Mouse (Mus musculus) neural tube, embryonic 15.5 days (tissue): ENCODE data around the gene Lpar5. TPM values are rescaled to one million over a fixed set of nuclear protein-coding genes. Genes with fewer than 3 reads are reported as not detected.
"Not testable (repeated sequence)": the region's sequence is repeated elsewhere in the genome, so short reads cannot be mapped to it uniquely, and the experiment has no call there.

Experiments used
- ATAC-seq: fragments of 200-750 bp; cut with Nextera tagmentation; 2 replicates; pipeline ENCODE4 v1.8.0; 2017; ENCODE audit warnings: mild to moderate bottlenecking, moderate TSS enrichment, moderate library complexity; ENCODE audit not compliant: low FRiP score
- H3K27ac ChIP-seq: fragments of 300-500 bp; sonication (generic); replicated peaks from 2 replicates; pipeline ENCODE4 v1.5.1; 2015; ENCODE audit warnings: mild to moderate bottlenecking, inconsistent platforms
- H3K27me3 ChIP-seq: fragments of 300-500 bp; sonication (generic); replicated peaks from 2 replicates; pipeline ENCODE4 v1.6.1; 2015; ENCODE audit warnings: inconsistent platforms
- H3K36me3 ChIP-seq: fragments of 300-500 bp; sonication (generic); 2 replicates; pipeline ENCODE4 v1.6.1; 2015; ENCODE audit warnings: inconsistent platforms
- H3K4me1 ChIP-seq: fragments of 300-500 bp; sonication (generic); 2 replicates; pipeline ENCODE4 v1.6.1; 2015; ENCODE audit warnings: inconsistent platforms
- H3K4me2 ChIP-seq: fragments of 300-500 bp; sonication (generic); 2 replicates; pipeline ENCODE4 v1.6.1; 2015; ENCODE audit warnings: inconsistent platforms, mild to moderate bottlenecking, moderate library complexity
- H3K4me3 ChIP-seq: fragments of 300-500 bp; sonication (generic); replicated peaks from 2 replicates; pipeline ENCODE4 v1.5.1; 2015; ENCODE audit warnings: mild to moderate bottlenecking, inconsistent platforms
- H3K9ac ChIP-seq: fragments of 300-500 bp; sonication (generic); replicated peaks from 2 replicates; pipeline ENCODE4 v1.6.1; 2015; ENCODE audit warnings: mild to moderate bottlenecking, inconsistent platforms
- H3K9me3 ChIP-seq: fragments of 300-500 bp; sonication (generic); replicated peaks from 2 replicates; pipeline ENCODE4 v1.6.1; 2016; ENCODE audit warnings: inconsistent platforms
- WGBS: fragments of 180-500 bp; shearing (Covaris S2); methylation state at CpG from one replicate; pipeline ENCODE4 v1.1.7; 2015; ENCODE audit warnings: mixed read lengths; 5-methylcytosine and 5-hydroxymethylcytosine counted together
- polyA plus RNA-seq: library from polyadenylated mRNA; unstranded; fragments of >200 nt; fragmentation: Nextera tagmentation; extraction: Ambion mirVana; gene quantifications from 2 replicates; pipeline ENCODE4 v1.2.1, GENCODE M21; 2015

Gene Lpar5
- polyA plus RNA-seq = 1.0 and 1.2 TPM in 2 replicates

GRCm38 (mm10) chr6:125067571-125067995 lies at the start of gene Lpar5:
Gene Lpar5, plus strand, starts transcription at chr6:125067920.
- peaks cover 14% of the 10 kb centered on the region for H3K4me1 ChIP-seq
- no peak within 1 kb of the TSS for H3K4me3 ChIP-seq
- no peaks in the 10 kb centered on the region for H3K36me3 ChIP-seq
- ATAC-seq = no peak
- H3K4me2 ChIP-seq = no peak within 1 kb of the TSS
- no peaks in the 10 kb centered on the region for H3K9me3 ChIP-seq
- H3K27ac ChIP-seq = no peak within 1 kb of the TSS
- no peak within 1 kb of the TSS for H3K9ac ChIP-seq
- 58% methylated on average over 7 of the region's 8 CpGs for WGBS
- no peaks in the 10 kb centered on the region for H3K27me3 ChIP-seq

GRCm38 (mm10) chr6:125030532-125030931 lies 37.2 kb upstream of the Lpar5 start:
- H3K27me3 ChIP-seq, H3K4me2 ChIP-seq, H3K4me1 ChIP-seq, H3K9me3 ChIP-seq, ATAC-seq, H3K4me3 ChIP-seq, H3K27ac ChIP-seq, H3K9ac ChIP-seq: not testable (repeated sequence)
- 37% methylated on average over 8 of the region's 9 CpGs for WGBS
- peaks cover 58% of the 10 kb centered on the region for H3K36me3 ChIP-seq

DNA sequence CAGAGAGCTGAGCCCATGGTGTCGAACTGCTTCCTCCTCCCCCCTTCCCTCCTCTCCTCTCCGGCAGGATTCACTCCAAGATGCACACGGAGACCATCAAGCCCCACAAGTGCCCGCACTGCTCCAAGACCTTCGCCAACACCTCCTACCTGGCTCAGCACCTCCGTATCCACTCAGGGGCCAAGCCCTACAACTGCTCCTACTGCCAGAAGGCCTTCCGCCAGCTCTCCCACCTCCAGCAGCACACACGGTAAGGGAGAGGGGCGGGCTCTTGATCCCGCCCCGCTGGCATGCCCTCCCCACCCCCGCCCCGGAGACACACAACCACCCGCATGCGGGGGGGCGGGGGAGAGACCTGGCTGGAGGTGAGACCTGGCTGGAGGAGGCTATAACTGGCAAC lies 36.1 kb upstream of the Lpar5 start:
- Histone ChIP-seq H3K4me2 (no peak overlapping the region), H3K27ac (no peak overlapping the region), H3K4me1 (no peaks in the 10 kb centered on the region), H3K4me3 (no peak overlapping the region), H3K9ac (no peak overlapping the region), H3K9me3 (no peaks in the 10 kb centered on the region), H3K36me3 (peaks cover 64% of the 10 kb centered on the region), H3K27me3 (no peaks in the 10 kb centered on the region)
- WGBS = 93% methylated on average over 16 of the region's 16 CpGs
- ATAC-seq = peak; percentile 23; the same call in 1 of the 2 replicates

- H3K36me3 ChIP-seq = peaks cover 30% of the 10 kb centered on the region
- peaks cover 20% of the 10 kb centered on the region for H3K4me1 ChIP-seq
- H3K9ac ChIP-seq = no peak overlapping the region
- 93% methylated on average over 4 of the region's 4 CpGs for WGBS
- peak overlapping the region; percentile 72 for H3K27ac ChIP-seq
- no peaks in the 10 kb centered on the region for H3K9me3 ChIP-seq
- peak overlapping the region; percentile 80 for H3K4me2 ChIP-seq
- no peaks in the 10 kb centered on the region for H3K27me3 ChIP-seq
- no peak for ATAC-seq
- H3K4me3 ChIP-seq = peak overlapping the region; percentile 72
Measured at GRCm38 (mm10) chr6:125038666-125039065, 29.1 kb upstream of the Lpar5 start.

DNA sequence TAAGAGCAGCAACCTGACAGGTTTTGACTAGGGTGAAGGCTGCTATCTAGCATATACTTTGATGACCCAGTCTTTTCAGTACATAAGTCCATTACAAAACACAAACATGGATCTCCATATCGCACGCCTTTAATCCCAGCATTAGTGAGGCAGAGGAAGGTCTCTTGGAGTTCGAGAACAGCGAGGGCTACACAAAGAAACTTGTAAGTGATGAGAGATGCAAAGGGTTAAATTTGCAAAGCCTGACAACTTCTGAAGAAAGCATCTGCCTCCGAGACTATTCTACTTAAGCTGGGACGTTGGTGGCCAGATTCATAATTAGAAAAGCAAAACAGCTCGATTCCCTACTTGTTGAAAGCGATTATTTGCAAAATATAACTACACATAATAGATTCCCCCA lies 28.6 kb upstream of the Lpar5 start:
- H3K4me1 ChIP-seq = peaks cover 20% of the 10 kb centered on the region
- H3K4me3 ChIP-seq = peak overlapping the region; percentile 72
- no peak overlapping the region; the same call in 1 of the 2 replicates for H3K9ac ChIP-seq
- no peaks in the 10 kb centered on the region for H3K27me3 ChIP-seq
- H3K36me3 ChIP-seq = peaks cover 30% of the 10 kb centered on the region
- peak overlapping the region; percentile 72 for H3K27ac ChIP-seq
- peak overlapping the region; percentile 80 for H3K4me2 ChIP-seq
- 4% methylated on average over 8 of the region's 8 CpGs for WGBS
- peak; percentile 52 for ATAC-seq
- no peaks in the 10 kb centered on the region for H3K9me3 ChIP-seq

- Histone ChIP-seq H3K4me1 (peaks cover 20% of the 10 kb centered on the region), H3K27ac (peak within 1 kb of the TSS; percentile 79), H3K4me2 (peak within 1 kb of the TSS; percentile 80), H3K9me3 (no peaks in the 10 kb centered on the region), H3K9ac (peak within 1 kb of the TSS; percentile 73), H3K4me3 (peak within 1 kb of the TSS; percentile 72), H3K36me3 (peaks cover 33% of the 10 kb centered on the region), H3K27me3 (no peaks in the 10 kb centered on the region)
- under 1% methylated on average over 26 of the region's 26 CpGs for WGBS
- peak; percentile 97 for ATAC-seq
Measured at GRCm38 (mm10) chr6:125039533-125040153, 28.1 kb upstream of the Lpar5 start, which contains the start of gene Ing4. Gene Ing4, plus strand, starts transcription at chr6:125039760.

DNA sequence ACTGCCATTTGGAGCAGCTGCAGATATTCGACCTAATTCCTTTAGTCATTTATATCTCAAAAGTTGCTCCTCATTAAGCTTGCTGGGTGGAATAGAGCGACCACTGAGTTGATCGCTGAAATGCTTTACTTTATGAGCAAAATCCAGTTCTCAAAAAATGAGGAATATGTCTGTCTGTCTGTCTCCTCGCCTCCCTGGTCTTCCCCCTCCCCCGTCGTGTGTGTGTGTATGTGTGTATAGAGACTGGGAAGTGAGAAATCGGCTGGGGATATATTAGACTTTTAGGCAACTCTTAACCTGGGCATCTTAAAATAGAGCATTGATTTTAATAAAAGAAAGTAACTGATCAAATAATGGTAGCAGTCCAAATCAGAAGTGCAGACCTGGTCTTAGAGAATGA lies 27.5 kb upstream of the Lpar5 start:
- ATAC-seq = no peak
- Histone ChIP-seq H3K36me3 (peaks cover 33% of the 10 kb centered on the region), H3K4me2 (peak overlapping the region; percentile 80), H3K4me3 (peak overlapping the region; percentile 72), H3K27ac (peak overlapping the region; percentile 79), H3K27me3 (no peaks in the 10 kb centered on the region), H3K9me3 (no peaks in the 10 kb centered on the region), H3K9ac (peak overlapping the region; percentile 73), H3K4me1 (peaks cover 20% of the 10 kb centered on the region)
- 25% methylated on average over 7 of the region's 7 CpGs for WGBS

DNA sequence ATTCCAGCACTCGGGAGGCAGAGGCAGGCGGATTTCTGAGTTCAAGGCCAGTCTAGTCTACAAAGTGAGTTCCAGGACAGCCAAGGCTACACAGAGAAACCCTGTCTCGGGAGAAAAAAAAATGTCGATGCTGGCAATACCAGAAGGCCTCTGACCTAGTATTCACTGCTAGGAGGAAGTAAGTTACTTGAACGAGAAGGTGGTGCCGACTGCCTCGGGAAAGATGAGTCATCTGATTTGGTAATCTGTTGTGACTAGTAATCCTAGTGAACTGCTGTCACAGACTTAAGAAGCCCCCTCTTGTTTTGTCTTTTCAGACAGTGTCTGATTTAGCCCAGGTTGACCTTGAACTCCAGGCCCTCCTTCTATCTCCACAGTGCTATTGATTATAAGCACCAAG lies 26.7 kb upstream of the Lpar5 start:
- peaks cover 20% of the 10 kb centered on the region for H3K4me1 ChIP-seq
- no peaks in the 10 kb centered on the region for H3K27me3 ChIP-seq
- no peak for ATAC-seq
- H3K9ac ChIP-seq = no peak overlapping the region
- peaks cover 31% of the 10 kb centered on the region for H3K36me3 ChIP-seq
- H3K27ac ChIP-seq = no peak overlapping the region
- no peak overlapping the region for H3K4me3 ChIP-seq
- H3K9me3 ChIP-seq = no peaks in the 10 kb centered on the region
- no peak overlapping the region for H3K4me2 ChIP-seq
- WGBS = 89% methylated on average over 7 of the region's 7 CpGs

- H3K36me3 ChIP-seq = peaks cover 32% of the 10 kb centered on the region
Measured at GRCm38 (mm10) chr6:125042081-125042480, 25.6 kb upstream of the Lpar5 start.

DNA sequence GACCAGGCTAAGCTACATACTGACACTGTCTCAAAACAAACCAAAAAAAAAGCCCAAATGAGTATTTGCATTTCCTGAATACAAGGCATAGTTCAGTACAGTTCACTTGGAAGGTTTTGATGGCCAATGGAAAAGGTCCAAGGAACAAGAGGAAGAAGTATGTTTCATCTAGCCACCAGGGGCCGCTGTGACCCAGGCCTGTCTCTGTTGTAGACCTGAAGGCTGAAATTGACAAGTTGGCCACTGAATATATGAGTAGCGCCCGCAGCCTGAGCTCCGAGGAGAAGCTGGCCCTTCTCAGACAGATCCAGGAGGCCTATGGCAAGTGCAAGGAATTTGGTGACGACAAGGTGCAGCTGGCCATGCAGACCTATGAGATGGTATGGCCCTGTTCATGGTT lies 21.0 kb upstream of the Lpar5 start:
- 0 out of 2 replicates have a peak, but pooled peaks have one; percentile 19 for ATAC-seq
- Histone ChIP-seq H3K27me3 (no peaks in the 10 kb centered on the region), H3K27ac (no peak overlapping the region), H3K9me3 (no peaks in the 10 kb centered on the region), H3K4me2 (no peak overlapping the region), H3K36me3 (peaks cover 75% of the 10 kb centered on the region), H3K4me3 (no peak overlapping the region), H3K4me1 (no peaks in the 10 kb centered on the region; the same call in 1 of the 2 replicates), H3K9ac (no peak overlapping the region)
- 36% methylated on average over 5 of the region's 5 CpGs for WGBS

More at GRCm38 (mm10) chr6:125042081-125042480, 25.6 kb upstream of the Lpar5 start:
- Histone ChIP-seq H3K4me3 (no peak overlapping the region), H3K27me3 (no peaks in the 10 kb centered on the region), H3K9ac (no peak overlapping the region), H3K4me2 (no peak overlapping the region), H3K9me3 (no peaks in the 10 kb centered on the region), H3K4me1 (peaks cover 20% of the 10 kb centered on the region), H3K27ac (no peak overlapping the region)
- 94% methylated on average over 7 of the region's 7 CpGs for WGBS
- no peak for ATAC-seq

GRCm38 (mm10) chr6:125049678-125050077 lies 18.0 kb upstream of the Lpar5 start, which contains the start of gene Acrbp:
Gene Acrbp, plus strand, starts transcription at chr6:125049689.
- 41% methylated on average over 20 of the region's 20 CpGs for WGBS
- H3K36me3 ChIP-seq = peaks cover 88% of the 10 kb centered on the region

DNA sequence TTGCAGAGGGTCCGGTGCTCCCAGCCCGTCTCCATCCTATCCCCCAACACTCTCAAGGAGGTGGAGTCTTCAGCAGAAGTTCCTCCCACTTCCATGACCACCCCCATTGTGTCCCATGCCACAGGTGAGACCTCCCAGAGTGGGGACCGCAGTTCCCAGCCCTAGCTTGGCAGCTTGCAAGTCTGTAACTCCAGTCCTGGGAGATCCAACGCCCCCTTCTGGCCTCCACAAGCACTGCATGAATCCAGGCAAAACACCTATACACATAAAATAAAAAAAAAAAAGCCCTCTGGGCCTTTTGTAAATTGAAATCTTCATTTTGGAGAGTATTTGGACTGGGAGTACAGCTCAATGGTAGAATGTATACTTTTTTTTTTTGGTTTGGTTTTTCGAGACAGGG lies 16.5 kb upstream of the Lpar5 start:
- H3K4me3 ChIP-seq = no peak overlapping the region
- no peaks in the 10 kb centered on the region for H3K9me3 ChIP-seq
- no peak for ATAC-seq
- no peaks in the 10 kb centered on the region; the same call in 1 of the 2 replicates for H3K4me1 ChIP-seq
- H3K36me3 ChIP-seq = peaks cover 81% of the 10 kb centered on the region
- H3K4me2 ChIP-seq = no peak overlapping the region
- H3K27ac ChIP-seq = no peak overlapping the region
- no peak overlapping the region for H3K9ac ChIP-seq
- H3K27me3 ChIP-seq = no peaks in the 10 kb centered on the region
- WGBS = 68% methylated on average over 5 of the region's 5 CpGs

More at GRCm38 (mm10) chr6:125049678-125050077, 18.0 kb upstream of the Lpar5 start, which contains the start of gene Acrbp:
- Histone ChIP-seq H3K9me3 (no peaks in the 10 kb centered on the region), H3K4me1 (no peaks in the 10 kb centered on the region; the same call in 1 of the 2 replicates), H3K4me3 (no peak within 1 kb of the TSS), H3K4me2 (no peak within 1 kb of the TSS), H3K9ac (no peak within 1 kb of the TSS), H3K27me3 (no peaks in the 10 kb centered on the region), H3K27ac (no peak within 1 kb of the TSS)
- ATAC-seq = no peak
